Mouse (Mus musculus): Measurements from ENCODE around the gene Mn1. TPM values are rescaled to one million over a fixed set of nuclear protein-coding genes. Genes with fewer than 3 reads are reported as not detected.

The Mn1 gene
- polyA plus RNA-seq, 1 experiment from 2014 or later: 1.7 TPM

DNA sequence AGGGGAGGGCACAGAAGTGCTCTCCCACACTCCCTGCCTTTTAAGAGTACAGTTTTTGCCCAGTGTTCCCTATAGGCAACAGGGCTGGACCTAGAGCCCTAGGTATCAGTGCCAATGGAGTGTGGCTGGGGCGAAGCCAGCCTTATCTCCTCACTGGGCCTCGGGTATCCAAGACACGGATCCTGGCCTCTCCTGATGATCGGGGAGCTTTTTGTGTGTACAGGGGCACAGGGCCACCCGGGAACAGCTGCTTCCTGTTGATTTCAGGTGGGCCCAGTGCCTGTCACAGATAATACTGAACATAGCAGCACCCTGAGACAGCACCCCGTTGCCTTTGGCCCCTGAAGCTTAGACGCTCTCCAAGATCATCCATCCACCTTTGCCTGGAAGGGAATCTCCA, 19.1 kb downstream of the Mn1 start:
- Histone ChIP-seq H3K4me1 (ENCODE audit: control insufficient read depth, low read depth, low read length) (no peaks in the 10 kb centered on the region; the same call in 1 of the 2 replicates), H3K4me3 (ENCODE audit: low read depth, low read length) (no peak overlapping the region), H3K4me2 (ENCODE audit: low read depth, low read length) (no peak overlapping the region), H3K27me3 (ENCODE audit: control insufficient read depth, insufficient read depth, low read depth, low read length) (no peaks in the 10 kb centered on the region), H3K27ac (ENCODE audit: low read length) (no peak overlapping the region), H3K9ac (ENCODE audit: low read depth, low read length) (no peak overlapping the region), H3K9me3 (replicated peaks; ENCODE audit: control insufficient read depth, low read length) (no peaks in the 10 kb centered on the region), H3K36me3 (ENCODE audit: control insufficient read depth, insufficient read depth) (no peaks in the 10 kb centered on the region)
- 28% methylated on average over 7 of the region's 7 CpGs for WGBS (ENCODE audit: insufficient replicate concordance)
- no peak for ATAC-seq (ENCODE audit: low read depth)

DNA sequence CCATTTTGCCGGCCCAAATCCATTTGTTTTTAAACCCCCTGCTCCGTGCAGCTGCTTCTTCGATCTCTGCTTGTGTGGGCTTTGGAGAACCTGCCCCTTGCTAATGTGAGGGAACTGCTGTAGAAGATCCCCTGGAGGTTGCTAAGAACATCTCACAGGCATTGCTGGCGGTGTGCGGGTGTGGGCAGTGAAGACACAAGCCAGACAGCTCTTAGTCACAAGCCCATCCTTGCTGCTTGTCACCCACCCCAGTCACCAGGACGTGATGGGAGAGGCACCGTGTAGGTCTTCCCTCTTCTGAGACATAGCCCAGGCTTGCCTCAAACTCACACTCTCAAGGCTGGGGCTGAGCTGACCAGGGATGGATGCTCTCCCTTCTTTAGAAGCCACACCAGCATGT, 20.0 kb downstream of the Mn1 start:
- no peaks in the 10 kb centered on the region; the same call in 1 of the 2 replicates for H3K4me1 ChIP-seq (ENCODE audit: control insufficient read depth, low read depth, low read length)
- no peaks in the 10 kb centered on the region for H3K36me3 ChIP-seq (ENCODE audit: control insufficient read depth, insufficient read depth)
- H3K27me3 ChIP-seq (ENCODE audit: control insufficient read depth, insufficient read depth, low read depth, low read length): no peaks in the 10 kb centered on the region
- no peak for ATAC-seq (ENCODE audit: low read depth)
- H3K9me3 ChIP-seq (replicated peaks; ENCODE audit: control insufficient read depth, low read length): no peaks in the 10 kb centered on the region
- WGBS (ENCODE audit: insufficient replicate concordance): 59% methylated on average over 7 of the region's 7 CpGs
- no peak overlapping the region for H3K4me3 ChIP-seq (ENCODE audit: low read depth, low read length)
- H3K9ac ChIP-seq (ENCODE audit: low read depth, low read length): no peak overlapping the region
- H3K27ac ChIP-seq (ENCODE audit: low read length): no peak overlapping the region
- no peak overlapping the region for H3K4me2 ChIP-seq (ENCODE audit: low read depth, low read length)

DNA sequence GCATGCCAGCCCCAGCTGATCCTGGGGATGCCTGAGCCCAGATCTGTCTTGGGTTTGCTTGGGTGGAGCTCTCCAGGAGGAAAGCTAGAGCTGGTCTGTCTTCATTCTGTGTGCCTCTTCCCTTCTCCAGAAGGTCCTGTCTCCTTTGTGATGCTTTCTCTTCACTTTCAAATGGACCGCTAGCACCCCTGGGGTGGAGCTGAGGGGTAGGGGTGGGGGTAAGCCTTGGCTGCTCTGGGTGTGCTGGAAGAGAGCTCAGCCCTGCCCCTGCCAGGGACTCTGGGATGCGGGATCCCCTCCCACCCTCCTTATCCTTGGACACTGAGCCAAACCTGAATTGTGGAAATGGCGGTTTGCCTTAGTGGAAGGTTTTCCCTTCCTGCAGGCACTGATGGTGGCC, 21.2 kb downstream of the Mn1 start:
- no peak overlapping the region for H3K9ac ChIP-seq (ENCODE audit: low read depth, low read length)
- no peaks in the 10 kb centered on the region for H3K27me3 ChIP-seq (ENCODE audit: control insufficient read depth, insufficient read depth, low read depth, low read length)
- H3K4me1 ChIP-seq (ENCODE audit: control insufficient read depth, low read depth, low read length): peaks cover 4% of the 10 kb centered on the region; the same call in 1 of the 2 replicates
- H3K36me3 ChIP-seq (ENCODE audit: control insufficient read depth, insufficient read depth): no peaks in the 10 kb centered on the region
- H3K9me3 ChIP-seq (replicated peaks; ENCODE audit: control insufficient read depth, low read length): no peaks in the 10 kb centered on the region
- 75% methylated on average over 3 of the region's 3 CpGs for WGBS (ENCODE audit: insufficient replicate concordance)
- ATAC-seq (ENCODE audit: low read depth): no peak
- no peak overlapping the region for H3K4me3 ChIP-seq (ENCODE audit: low read depth, low read length)
- no peak overlapping the region for H3K4me2 ChIP-seq (ENCODE audit: low read depth, low read length)
- no peak overlapping the region for H3K27ac ChIP-seq (ENCODE audit: low read length)

DNA sequence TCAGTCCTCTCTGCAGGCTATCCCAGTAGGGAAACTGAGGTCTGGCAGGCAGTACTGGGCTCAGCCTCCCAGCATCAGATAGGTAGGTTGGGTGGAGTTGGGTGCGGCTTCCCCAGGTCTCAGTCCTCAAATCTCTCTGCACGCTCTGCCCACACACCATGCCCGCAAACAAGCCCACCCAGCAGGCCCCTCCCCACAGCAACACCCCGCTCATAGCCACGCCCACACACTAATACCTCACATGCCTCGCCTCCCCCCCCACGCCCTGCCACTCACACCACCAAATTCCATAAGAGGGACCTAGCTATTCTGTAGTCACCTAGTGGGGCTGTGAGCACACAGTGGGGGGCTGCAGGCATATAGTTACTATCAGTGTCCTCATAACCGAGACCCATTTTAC, 21.7 kb downstream of the Mn1 start:
- ATAC-seq (ENCODE audit: low read depth): no peak
- Histone ChIP-seq H3K9me3 (replicated peaks; ENCODE audit: control insufficient read depth, low read length) (no peaks in the 10 kb centered on the region), H3K4me1 (ENCODE audit: control insufficient read depth, low read depth, low read length) (peaks cover 4% of the 10 kb centered on the region; the same call in 1 of the 2 replicates), H3K9ac (ENCODE audit: low read depth, low read length) (no peak overlapping the region), H3K4me2 (ENCODE audit: low read depth, low read length) (no peak overlapping the region), H3K27ac (ENCODE audit: low read length) (no peak overlapping the region), H3K36me3 (ENCODE audit: control insufficient read depth, insufficient read depth) (no peaks in the 10 kb centered on the region), H3K4me3 (ENCODE audit: low read depth, low read length) (no peak overlapping the region), H3K27me3 (ENCODE audit: control insufficient read depth, insufficient read depth, low read depth, low read length) (no peaks in the 10 kb centered on the region)
- 42% methylated on average over 8 of the region's 8 CpGs for WGBS (ENCODE audit: insufficient replicate concordance)

DNA sequence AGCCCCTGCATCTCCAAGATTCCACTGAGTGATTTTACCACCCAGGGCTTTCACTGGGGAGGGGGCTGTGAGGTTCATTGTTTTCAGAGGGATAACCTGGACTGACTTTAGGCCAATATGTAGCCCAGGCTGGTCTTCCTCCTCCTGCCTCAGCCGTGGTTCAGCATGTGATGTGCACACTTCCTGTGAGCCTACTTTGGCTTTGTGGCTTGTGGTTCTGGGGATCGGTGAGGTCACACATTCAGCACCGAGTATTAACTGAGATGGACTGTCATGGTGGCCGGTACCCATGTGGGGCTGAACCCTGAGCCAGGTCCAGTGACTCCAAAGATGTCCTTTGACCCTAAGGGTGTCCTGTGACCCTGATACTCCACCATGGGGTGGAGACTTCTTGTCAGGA, 23.1 kb downstream of the Mn1 start:
- Histone ChIP-seq H3K27ac (ENCODE audit: low read length) (no peak overlapping the region), H3K27me3 (ENCODE audit: control insufficient read depth, insufficient read depth, low read depth, low read length) (no peaks in the 10 kb centered on the region), H3K36me3 (ENCODE audit: control insufficient read depth, insufficient read depth) (no peaks in the 10 kb centered on the region), H3K4me1 (ENCODE audit: control insufficient read depth, low read depth, low read length) (peaks cover 4% of the 10 kb centered on the region; the same call in 1 of the 2 replicates), H3K4me3 (ENCODE audit: low read depth, low read length) (no peak overlapping the region), H3K4me2 (ENCODE audit: low read depth, low read length) (no peak overlapping the region), H3K9ac (ENCODE audit: low read depth, low read length) (no peak overlapping the region), H3K9me3 (replicated peaks; ENCODE audit: control insufficient read depth, low read length) (no peaks in the 10 kb centered on the region)
- WGBS (ENCODE audit: insufficient replicate concordance): 33% methylated on average over 4 of the region's 4 CpGs
- no peak for ATAC-seq (ENCODE audit: low read depth)

DNA sequence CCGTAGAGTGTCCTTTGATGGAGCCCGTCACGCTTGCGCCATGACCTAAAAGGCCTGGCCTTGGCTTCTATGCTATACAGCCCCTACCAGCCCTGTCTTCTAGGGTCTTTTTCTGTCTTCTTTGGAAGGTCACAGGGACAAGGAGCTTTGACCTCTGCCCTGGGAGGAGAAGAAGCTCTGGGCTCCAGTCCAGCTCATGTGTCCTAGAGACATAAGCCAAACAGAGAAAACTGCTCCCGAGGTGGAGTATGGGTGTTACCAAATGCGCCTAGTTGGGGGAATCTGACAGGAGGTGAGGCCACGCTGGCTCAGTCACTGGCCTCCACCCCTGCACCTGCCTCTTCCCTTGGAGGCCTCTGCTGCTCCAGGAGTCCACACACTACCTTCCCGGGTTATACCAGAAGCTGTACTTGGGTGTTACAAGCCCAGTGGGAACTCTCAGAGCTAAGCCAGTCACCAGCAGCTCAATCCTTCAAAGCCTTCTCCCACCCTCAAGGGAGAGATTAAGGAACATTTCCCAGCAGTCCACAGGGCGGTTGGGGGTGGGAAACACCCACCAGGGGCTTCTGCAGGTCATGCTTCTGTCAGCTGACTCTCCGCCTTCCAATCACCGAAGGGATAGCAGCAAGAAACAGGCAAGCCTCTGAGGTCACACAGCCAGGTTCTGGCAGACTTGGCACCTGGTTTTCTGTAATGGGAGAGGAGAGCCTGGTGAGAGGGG, 25.1 kb downstream of the Mn1 start:
- H3K27me3 ChIP-seq (ENCODE audit: control insufficient read depth, insufficient read depth, low read depth, low read length): no peaks in the 10 kb centered on the region
- WGBS (ENCODE audit: insufficient replicate concordance): 63% methylated on average over 11 of the region's 11 CpGs
- no peak overlapping the region for H3K9ac ChIP-seq (ENCODE audit: low read depth, low read length)
- peaks cover 4% of the 10 kb centered on the region; the same call in 1 of the 2 replicates for H3K4me1 ChIP-seq (ENCODE audit: control insufficient read depth, low read depth, low read length)
- H3K27ac ChIP-seq (ENCODE audit: low read length): no peak overlapping the region
- no peaks in the 10 kb centered on the region for H3K36me3 ChIP-seq (ENCODE audit: control insufficient read depth, insufficient read depth)
- no peaks in the 10 kb centered on the region for H3K9me3 ChIP-seq (replicated peaks; ENCODE audit: control insufficient read depth, low read length)
- H3K4me3 ChIP-seq (ENCODE audit: low read depth, low read length): no peak overlapping the region
- ATAC-seq (ENCODE audit: low read depth): peak; percentile 33; the same call in 1 of the 2 replicates
- no peak overlapping the region for H3K4me2 ChIP-seq (ENCODE audit: low read depth, low read length)

DNA sequence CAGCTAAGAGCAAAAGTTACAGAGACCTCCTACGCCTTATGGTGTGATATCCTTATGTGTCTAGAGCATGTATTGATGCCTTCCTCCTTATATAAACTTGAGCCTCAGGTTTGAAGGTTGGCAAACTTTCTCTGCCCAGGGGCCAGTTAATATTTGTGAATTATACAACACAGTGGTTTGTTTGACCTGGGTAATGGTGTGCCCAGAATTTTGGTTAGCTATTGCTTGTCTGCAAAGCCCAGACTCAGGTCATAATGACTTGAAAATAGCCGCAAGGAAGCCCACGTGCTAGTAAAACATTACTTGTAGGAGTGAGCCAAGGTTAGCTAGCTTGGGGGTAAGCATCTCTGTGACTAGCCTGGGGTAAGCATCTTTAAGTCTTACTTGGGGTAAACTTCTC, 26.5 kb downstream of the Mn1 start:
- Histone ChIP-seq H3K36me3 (ENCODE audit: control insufficient read depth, insufficient read depth) (no peaks in the 10 kb centered on the region), H3K4me3 (ENCODE audit: low read depth, low read length) (no peak overlapping the region), H3K27me3 (ENCODE audit: control insufficient read depth, insufficient read depth, low read depth, low read length) (no peaks in the 10 kb centered on the region), H3K4me1 (ENCODE audit: control insufficient read depth, low read depth, low read length) (peaks cover 4% of the 10 kb centered on the region; the same call in 1 of the 2 replicates), H3K9ac (ENCODE audit: low read depth, low read length) (no peak overlapping the region), H3K27ac (ENCODE audit: low read length) (no peak overlapping the region), H3K4me2 (ENCODE audit: low read depth, low read length) (no peak overlapping the region), H3K9me3 (replicated peaks; ENCODE audit: control insufficient read depth, low read length) (no peaks in the 10 kb centered on the region)
- ATAC-seq (ENCODE audit: low read depth): no peak
- 63% methylated on average over 3 of the region's 3 CpGs for WGBS (ENCODE audit: insufficient replicate concordance)

DNA sequence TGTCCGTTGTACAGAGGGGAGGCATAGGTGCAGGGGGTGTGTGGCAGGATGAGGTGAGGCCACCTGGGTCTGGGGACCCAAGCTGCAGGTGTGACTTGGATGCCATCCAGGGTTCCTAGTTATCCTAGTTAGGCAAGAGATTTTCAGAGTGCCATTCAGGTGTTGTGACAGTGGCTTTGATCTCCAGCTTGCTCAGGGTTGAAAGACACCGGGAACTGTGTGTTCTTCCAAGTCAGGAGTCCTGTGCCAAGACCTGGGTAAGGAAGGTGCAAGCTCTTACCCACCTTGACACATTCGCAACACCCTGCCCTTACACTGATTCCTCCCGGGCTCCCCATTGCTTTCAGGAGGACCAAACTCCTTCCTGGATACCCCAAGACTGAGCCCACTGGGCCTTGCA, 27.2 kb downstream of the Mn1 start:
- no peak for ATAC-seq (ENCODE audit: low read depth)
- H3K4me1 ChIP-seq (ENCODE audit: control insufficient read depth, low read depth, low read length): peaks cover 4% of the 10 kb centered on the region; the same call in 1 of the 2 replicates
- H3K36me3 ChIP-seq (ENCODE audit: control insufficient read depth, insufficient read depth): no peaks in the 10 kb centered on the region
- H3K4me3 ChIP-seq (ENCODE audit: low read depth, low read length): no peak overlapping the region
- H3K9me3 ChIP-seq (replicated peaks; ENCODE audit: control insufficient read depth, low read length): no peaks in the 10 kb centered on the region
- 74% methylated on average over 4 of the region's 4 CpGs for WGBS (ENCODE audit: insufficient replicate concordance)
- no peak overlapping the region for H3K27ac ChIP-seq (ENCODE audit: low read length)
- H3K4me2 ChIP-seq (ENCODE audit: low read depth, low read length): no peak overlapping the region
- H3K9ac ChIP-seq (ENCODE audit: low read depth, low read length): no peak overlapping the region
- no peaks in the 10 kb centered on the region for H3K27me3 ChIP-seq (ENCODE audit: control insufficient read depth, insufficient read depth, low read depth, low read length)

DNA sequence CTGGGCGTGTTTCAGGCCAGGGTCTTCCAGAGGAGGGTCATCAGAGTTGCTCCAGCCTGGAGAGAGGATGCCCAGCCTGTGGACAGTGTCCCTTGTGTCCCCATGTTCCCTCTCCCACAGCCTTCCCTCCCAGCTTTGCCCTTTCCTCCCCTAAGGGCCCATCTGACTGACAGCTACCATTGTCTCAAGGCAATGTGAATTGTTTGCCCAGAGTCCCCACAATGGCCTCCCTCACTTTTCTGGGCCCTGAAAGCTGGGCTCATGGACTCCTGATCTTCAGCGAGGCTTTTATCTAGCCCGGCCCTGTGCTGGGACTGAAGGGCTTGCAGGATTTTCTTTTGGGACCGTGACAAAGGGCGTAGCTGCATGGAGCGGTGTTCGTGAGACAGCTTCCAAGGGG, 29.5 kb downstream of the Mn1 start:
- no peak for ATAC-seq (ENCODE audit: low read depth)
- Histone ChIP-seq H3K27me3 (ENCODE audit: control insufficient read depth, insufficient read depth, low read depth, low read length) (no peaks in the 10 kb centered on the region), H3K36me3 (ENCODE audit: control insufficient read depth, insufficient read depth) (no peaks in the 10 kb centered on the region), H3K4me2 (ENCODE audit: low read depth, low read length) (no peak overlapping the region), H3K4me1 (ENCODE audit: control insufficient read depth, low read depth, low read length) (peaks cover 4% of the 10 kb centered on the region; the same call in 1 of the 2 replicates), H3K4me3 (ENCODE audit: low read depth, low read length) (no peak overlapping the region), H3K27ac (ENCODE audit: low read length) (no peak overlapping the region), H3K9ac (ENCODE audit: low read depth, low read length) (no peak overlapping the region), H3K9me3 (replicated peaks; ENCODE audit: control insufficient read depth, low read length) (no peaks in the 10 kb centered on the region)
- 62% methylated on average over 7 of the region's 7 CpGs for WGBS (ENCODE audit: insufficient replicate concordance)

Measured in liver, embryonic 16.5 days (tissue).